Mouse (Mus musculus) cerebellum, adult 9-11 months (tissue): ENCODE measurements around the gene Gm11037.

Experiments
- DNase-seq: peaks from one replicate; pipeline ENCODE4 v3.0.0; 2022

The Gm11037 gene

GRCm38 (mm10) chr2:131152166-131152730 is 19.0 kb downstream of the Gm11037 start:
- no peak for DNase-seq

DNA sequence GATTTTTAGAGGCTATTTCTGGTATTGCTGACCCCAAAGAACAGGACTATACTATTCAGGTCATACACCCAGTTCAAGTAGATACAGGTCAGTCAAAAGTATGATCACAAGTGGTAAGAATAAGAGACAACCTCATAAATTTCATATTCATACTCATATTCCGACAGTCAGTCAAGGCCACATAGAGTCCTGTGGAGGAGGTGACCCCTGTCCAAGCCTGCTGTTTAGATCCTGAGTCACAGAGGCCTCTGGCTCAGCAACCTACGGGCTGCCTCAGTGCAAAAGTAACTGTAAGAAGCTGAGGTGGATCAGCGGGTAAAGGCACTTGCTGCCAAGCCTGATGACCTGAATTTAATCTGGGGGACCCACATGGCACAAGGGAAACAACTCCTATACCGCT is 20.7 kb downstream of the Gm11037 start:
- DNase-seq: no peak

- no peak for DNase-seq
These were observed 23.7 kb downstream of the Gm11037 start for GRCm38 (mm10) chr2:131156987-131157386.

- DNase-seq: no peak
These were observed 26.2 kb downstream of the Gm11037 start for GRCm38 (mm10) chr2:131159491-131159910.

DNA sequence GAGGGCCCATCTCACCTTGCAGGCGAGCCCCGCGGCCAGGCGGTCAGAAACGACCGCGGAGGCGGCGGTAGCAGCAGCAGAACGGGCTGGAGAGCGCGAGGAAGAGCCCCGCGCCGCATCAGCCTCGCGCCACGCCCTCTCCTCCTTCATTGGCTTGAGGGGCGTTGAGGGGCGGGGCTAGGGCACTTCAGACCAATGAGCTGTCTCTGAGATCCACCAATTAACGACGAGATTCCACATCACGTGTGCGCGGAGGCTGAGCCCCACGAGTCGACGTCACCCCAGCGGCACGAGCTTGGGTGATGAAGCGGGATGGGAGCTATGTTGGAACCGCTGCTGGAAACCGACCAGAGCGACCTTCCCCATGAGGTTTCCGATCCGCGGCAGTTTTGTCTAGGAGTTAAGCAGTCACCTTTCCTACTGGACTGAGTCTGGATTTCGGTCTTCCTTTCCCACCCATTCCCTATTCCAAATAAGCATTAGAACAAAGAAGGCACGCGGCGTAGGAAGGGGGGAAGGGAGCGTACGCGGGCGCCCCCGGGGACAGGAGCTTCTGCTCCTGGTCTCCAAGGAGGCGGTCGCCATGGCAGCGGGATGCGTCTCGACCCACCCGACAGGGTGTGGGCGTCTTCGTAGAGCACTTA is 26.8 kb downstream of the Gm11037 start, which contains the start of gene 1700037H04Rik:
Gene 1700037H04Rik, minus strand, starts transcription at position 144 of the 644 bp plus-strand sequence.
- DNase-seq: peak; percentile 97

DNA sequence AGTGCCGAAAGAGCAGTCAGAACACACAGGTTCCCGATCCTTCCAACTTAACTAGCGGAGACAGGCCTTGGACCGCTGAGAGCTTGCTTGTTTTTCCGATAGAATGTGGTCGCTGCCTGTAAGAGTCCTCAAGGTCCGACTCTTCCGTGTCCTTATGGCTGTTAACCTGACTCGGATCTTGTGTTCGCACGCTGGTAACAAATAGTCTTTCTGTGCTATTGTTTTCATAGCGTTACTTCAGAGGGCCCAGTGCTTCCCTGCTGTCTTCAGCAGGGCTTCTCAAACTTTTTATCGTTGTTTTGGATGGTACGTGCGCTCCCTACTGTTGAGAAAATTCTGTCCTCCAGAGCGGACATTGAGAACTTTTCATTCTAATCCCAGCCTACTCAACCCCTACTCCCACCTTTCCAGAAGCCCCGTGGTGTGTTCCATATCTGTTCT is 27.4 kb downstream of the Gm11037 start:
- DNase-seq: no peak

- DNase-seq: no peak
These were observed 30.6 kb downstream of the Gm11037 start for GRCm38 (mm10) chr2:131163924-131164323.

DNA sequence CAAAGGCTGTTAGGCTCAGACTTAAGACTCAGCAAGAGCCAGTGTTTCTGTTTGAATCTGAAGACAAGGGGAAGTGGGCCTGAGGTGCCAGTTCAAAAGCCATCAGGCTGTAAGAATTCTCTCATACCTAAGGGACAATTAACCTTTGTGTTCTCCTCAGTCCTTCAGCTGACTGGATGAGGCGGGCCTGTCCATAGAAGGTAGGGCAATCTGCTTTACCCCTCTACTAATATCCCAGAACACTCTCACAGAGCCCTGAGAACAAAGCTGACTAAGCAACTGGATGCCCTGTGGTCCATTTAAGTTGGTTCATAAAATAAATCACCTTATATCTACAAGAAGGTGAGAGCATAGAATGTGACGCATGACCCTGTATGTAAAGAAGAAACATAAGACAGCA is 32.9 kb downstream of the Gm11037 start:
- DNase-seq: no peak

- DNase-seq: no peak
These were observed 34.7 kb downstream of the Gm11037 start for GRCm38 (mm10) chr2:131167984-131168383.

DNA sequence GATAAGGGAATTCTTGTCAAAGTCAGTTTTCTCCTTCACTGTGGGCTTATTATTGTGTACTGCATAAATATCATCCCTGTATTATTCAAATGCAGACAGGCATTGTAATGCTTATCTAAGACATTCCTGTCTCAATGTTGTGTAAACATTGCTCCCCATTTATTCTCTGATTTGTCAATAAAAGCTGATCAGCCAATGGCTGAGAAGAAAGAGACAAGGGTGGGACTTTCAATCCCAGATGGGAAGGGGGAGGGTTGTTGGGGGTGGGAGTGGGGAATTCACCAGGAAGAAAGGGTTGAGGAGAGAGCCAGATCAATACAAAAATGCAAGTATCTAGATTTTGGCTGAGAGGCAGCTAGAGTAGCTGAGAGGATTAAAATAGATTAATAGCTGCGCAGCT is 35.6 kb downstream of the Gm11037 start:
- DNase-seq: no peak

- DNase-seq: no peak
These were observed 37.6 kb downstream of the Gm11037 start for GRCm38 (mm10) chr2:131170936-131171335.

DNA sequence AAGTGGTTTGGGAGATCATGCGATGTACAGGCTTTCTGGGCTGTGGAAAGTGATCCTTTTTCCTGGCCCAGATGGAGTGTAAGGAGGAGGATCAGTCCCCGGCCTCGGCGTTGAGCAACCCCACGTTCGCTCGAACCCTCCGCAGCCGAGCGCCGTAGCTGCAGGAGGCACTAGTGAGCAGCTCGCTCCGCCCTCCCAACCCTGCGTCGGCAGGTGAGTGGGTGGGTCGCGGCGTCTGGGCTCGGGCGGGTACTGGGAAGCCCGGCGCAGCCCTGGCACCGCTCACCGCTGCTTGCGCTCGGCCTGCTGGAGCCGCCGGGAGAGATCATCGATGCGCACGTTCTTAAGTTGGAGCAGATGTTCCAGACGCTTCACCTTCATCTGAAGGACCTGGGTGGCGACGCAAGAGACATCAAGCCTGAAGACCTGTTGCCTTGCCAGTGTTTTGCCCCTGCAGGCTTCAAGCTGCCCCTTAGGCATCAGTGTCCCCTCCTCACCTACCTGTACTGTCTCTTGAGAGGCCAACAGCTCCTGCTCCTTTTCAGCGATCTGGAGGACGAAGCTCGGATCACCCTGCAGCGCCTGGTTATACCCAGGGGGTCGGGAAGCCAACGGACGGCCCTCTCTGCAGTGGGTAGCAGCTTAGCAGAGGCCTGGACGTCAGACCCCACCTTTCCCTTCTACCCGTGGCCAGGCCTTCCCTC is 38.3 kb downstream of the Gm11037 start:
- DNase-seq: peak; percentile 69

GRCm38 (mm10) chr2:131172322-131172721 is 39.0 kb downstream of the Gm11037 start:
- DNase-seq: no peak

DNA sequence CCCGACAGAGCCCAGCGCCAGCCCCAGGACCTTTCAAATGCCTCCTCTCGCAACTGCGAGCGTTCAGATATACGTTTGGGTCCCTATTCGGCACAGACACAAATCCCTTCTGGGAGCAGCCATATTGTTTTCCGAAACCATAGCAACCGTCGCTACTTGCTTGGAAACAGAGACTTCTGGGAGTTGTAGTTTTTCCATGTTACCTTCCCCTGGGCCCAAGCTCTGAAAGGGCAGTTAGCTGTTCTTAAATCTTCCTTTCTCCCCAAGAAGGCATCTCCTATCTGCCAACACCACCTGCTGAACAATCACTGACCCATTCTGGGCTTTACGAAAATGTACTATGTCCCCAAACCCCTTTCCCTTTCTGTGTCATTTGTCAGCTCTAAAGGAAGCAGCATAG is 41.4 kb downstream of the Gm11037 start:
- DNase-seq: peak; percentile 76

GRCm38 (mm10) chr2:131175286-131175944 is 42.1 kb downstream of the Gm11037 start:
- no peak for DNase-seq

GRCm38 (mm10) chr2:131175945-131176309 is 42.6 kb downstream of the Gm11037 start:
- no peak for DNase-seq

- peak; percentile 45 for DNase-seq
These were observed 43.2 kb downstream of the Gm11037 start for GRCm38 (mm10) chr2:131176491-131176890.

GRCm38 (mm10) chr2:131177932-131178331 is 44.6 kb downstream of the Gm11037 start:
- DNase-seq: peak; percentile 50

DNA sequence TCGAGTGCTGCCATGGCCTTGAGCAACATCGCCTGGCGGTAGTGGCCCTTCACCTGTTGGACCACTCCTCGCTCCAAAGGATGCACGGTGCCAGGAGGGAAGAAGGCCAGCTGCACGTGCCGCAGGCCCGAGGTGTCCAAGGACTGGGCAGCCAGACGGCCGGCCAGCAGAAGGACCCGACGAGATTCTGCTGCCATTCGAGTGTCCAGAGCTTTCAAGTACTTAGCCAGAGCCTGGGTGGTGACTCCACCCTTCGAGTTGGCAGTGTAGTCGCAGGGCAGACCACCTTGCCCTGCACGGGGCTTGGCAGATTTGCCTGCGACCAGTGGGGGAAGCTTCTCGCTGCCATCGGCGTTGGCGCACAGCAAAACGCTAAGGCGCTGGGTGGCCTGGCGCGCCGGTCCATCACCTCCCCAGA is 45.5 kb downstream of the Gm11037 start:
- peak; percentile 70 for DNase-seq

- peak; percentile 83 for DNase-seq
These were observed 46.1 kb downstream of the Gm11037 start for GRCm38 (mm10) chr2:131179246-131179886.

DNA sequence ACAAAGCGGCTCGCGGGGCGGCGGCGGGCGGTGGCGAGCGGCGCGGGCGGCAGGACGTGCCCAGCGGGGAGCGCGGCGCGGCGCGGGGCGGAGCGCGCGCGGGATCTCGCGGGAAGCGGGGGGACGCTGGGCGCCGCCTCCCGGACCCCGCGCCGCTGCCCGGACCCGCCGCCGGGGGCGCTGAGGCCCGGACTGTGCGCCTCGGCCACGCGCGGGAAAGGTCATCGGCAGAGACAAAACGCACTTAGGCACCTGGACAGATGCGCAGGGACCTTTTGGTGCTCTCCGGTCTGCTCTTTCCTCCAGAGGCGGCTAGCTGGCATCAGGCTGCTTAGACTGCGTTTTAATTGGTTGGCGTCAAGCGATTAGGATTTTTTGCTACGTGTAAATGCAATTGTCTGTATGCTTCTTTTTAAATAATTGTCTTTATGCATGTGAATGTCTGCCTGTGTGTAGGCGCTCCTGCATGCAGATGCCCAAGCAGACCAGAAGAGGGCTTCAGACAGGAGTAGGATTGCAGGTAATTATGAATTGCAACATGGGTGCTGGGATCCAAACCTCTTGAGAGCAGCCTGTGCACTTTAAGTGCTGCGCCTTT is 46.8 kb downstream of the Gm11037 start, which contains the start of gene Cenpb:
Gene Cenpb, minus strand, starts transcription at position 78 of the 598 bp plus-strand sequence.
- peak; percentile 88 for DNase-seq
